In the genomic region with DNA sequence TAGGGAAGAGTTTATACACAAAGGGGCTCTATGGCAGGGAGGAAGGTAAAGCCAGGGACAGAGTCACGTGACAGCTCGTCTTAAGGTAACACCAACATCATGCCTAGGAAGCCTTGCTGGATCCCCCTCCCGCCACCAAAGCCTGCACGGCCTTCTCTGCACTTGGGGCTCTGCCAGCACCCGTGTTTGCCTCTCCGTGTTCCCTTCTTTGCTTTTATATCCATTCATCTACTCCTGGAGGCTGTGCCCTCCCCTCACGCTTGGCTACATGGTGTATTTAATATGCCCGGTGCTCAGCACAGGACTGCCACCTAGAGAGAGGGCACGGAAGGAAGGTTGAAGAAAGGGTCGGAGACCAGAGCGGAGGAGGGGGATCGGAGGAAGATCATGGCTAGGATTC, we compare ENCODE assay signal across 14 mouse cellular contexts. TPM values are rescaled to one million over a fixed set of nuclear protein-coding genes. Genes with fewer than 3 reads are reported as not detected.
"Had no signal": no experiment of that assay in that cellular context is flagged by ENCODE, and none has a peak within 500 bp of the region (broad histone marks: within the 10 kb centered on the region; RNA-seq: fewer than 3 reads in every experiment).

No protein-coding gene starts in this region.

- H3K4me2 ChIP-seq: limb, embryonic 13.5 days; midbrain, embryonic 13.5 days; neural tube, embryonic 15.5 days had no signal

- DNase-seq: kidney, adult 8-10 months; kidney, postnatal 4 days; left cerebral cortex, postnatal 4 days; lung, adult 18-20 months; right cerebral cortex, adult 18-20 months; right cerebral cortex, postnatal 25 days; thymus, postnatal 36 days had no signal

- H3K9ac ChIP-seq: limb, embryonic 13.5 days; liver, embryonic 14.5 days; midbrain, embryonic 13.5 days; neural tube, embryonic 15.5 days had no signal

- H3K36me3 ChIP-seq: limb, embryonic 13.5 days; midbrain, embryonic 13.5 days; neural tube, embryonic 15.5 days had no signal

- H3K4me3 ChIP-seq: layer of hippocampus, adult 2 months; limb, embryonic 13.5 days; midbrain, embryonic 13.5 days; myocyte; neural tube, embryonic 15.5 days had no signal

- H3K27me3 ChIP-seq: neural tube, embryonic 15.5 days had no signal

- H3K27ac ChIP-seq: layer of hippocampus, adult 2 months; limb, embryonic 13.5 days; liver, embryonic 14.5 days; midbrain, embryonic 13.5 days; neural tube, embryonic 15.5 days had no signal

- ATAC-seq: midbrain, embryonic 13.5 days had no signal

- H3K9me3 ChIP-seq: limb, embryonic 13.5 days; midbrain, embryonic 13.5 days; neural tube, embryonic 15.5 days had no signal

RNA-seq across cellular contexts. Expression of a gene that starts 47.8 kb away (rescaled TPM):
- total RNA-seq: megakaryocyte-erythroid progenitor cell, adult 5-6 weeks had no signal
